Mouse (Mus musculus) testis, adult 2 months (tissue): ENCODE measurements around the gene Uggt1. TPM values are rescaled to one million over a fixed set of nuclear protein-coding genes. Genes with fewer than 3 reads are reported as not detected.

Source experiments
- H3K27ac ChIP-seq: fragments of 200-500 bp; 2 replicates; pipeline ENCODE4 v1.5.1; 2012; ENCODE audit warnings: low read depth, low read length; ENCODE audit not compliant: control insufficient read depth, insufficient read depth
- H3K27me3 ChIP-seq: fragments of 200-500 bp; 2 replicates; pipeline ENCODE4 v1.6.1; 2012; ENCODE audit warnings: mild to moderate bottlenecking, low read length, moderate library complexity; ENCODE audit not compliant: control insufficient read depth, insufficient read depth
- H3K36me3 ChIP-seq: fragments of 200-500 bp; 2 replicates; pipeline ENCODE4 v1.6.1; 2012; ENCODE audit warnings: mild to moderate bottlenecking, low read length; ENCODE audit not compliant: control insufficient read depth, insufficient read depth
- H3K4me1 ChIP-seq: fragments of 200-500 bp; 2 replicates; pipeline ENCODE4 v1.6.1; 2012; ENCODE audit warnings: low read length; ENCODE audit not compliant: control insufficient read depth, insufficient read depth
- H3K4me3 ChIP-seq: fragments of 200-500 bp; 2 replicates; pipeline ENCODE4 v1.5.1; 2012; ENCODE audit warnings: low read depth, mild to moderate bottlenecking, low read length, moderate library complexity, mixed read lengths; ENCODE audit not compliant: control insufficient read depth
- CTCF ChIP-seq: fragments of 200-500 bp; IDR thresholded peaks from 2 replicates; pipeline ENCODE4 v1.5.1; 2012; ENCODE audit warnings: low read depth, mild to moderate bottlenecking, inconsistent platforms, low read length, moderate library complexity; ENCODE audit not compliant: control insufficient read depth, insufficient read depth, insufficient replicate concordance
- POLR2A ChIP-seq: fragments of 200-500 bp; IDR thresholded peaks from 2 replicates; pipeline ENCODE4 v1.6.1; 2012; ENCODE audit warnings: low read depth, mild to moderate bottlenecking, inconsistent platforms, low read length, moderate library complexity; ENCODE audit not compliant: control insufficient read depth
- polyA plus RNA-seq: library from polyadenylated mRNA; depleted of rRNA; stranded (reverse); fragments of >200 nt; gene quantifications from 2 replicates; pipeline ENCODE4 v1.2.3, GENCODE M21; 2012

Uggt1 gene
- polyA plus RNA-seq, 1 experiment, result 8.4 TPM

GRCm38 (mm10) chr1:36224648-36225047 lies 19.9 kb downstream of the Uggt1 start:
- Histone ChIP-seq H3K4me1 (no peaks in the 10 kb centered on the region), H3K4me3 (no peak overlapping the region), H3K36me3 (no peaks in the 10 kb centered on the region), H3K27me3 (no peaks in the 10 kb centered on the region), H3K27ac (no peak overlapping the region)
- TF ChIP-seq CTCF (no peak), POLR2A (no peak)

GRCm38 (mm10) chr1:36214324-36214723 lies 30.2 kb downstream of the Uggt1 start:
- Histone ChIP-seq H3K27ac (no peak overlapping the region), H3K36me3 (peaks cover 2% of the 10 kb centered on the region), H3K27me3 (no peaks in the 10 kb centered on the region), H3K4me1 (no peaks in the 10 kb centered on the region), H3K4me3 (no peak overlapping the region)
- no peak for TF ChIP-seq POLR2A
- TF ChIP-seq CTCF, result no peak

- TF ChIP-seq POLR2A (no peak), CTCF (no peak)
- no peaks in the 10 kb centered on the region for H3K4me1 ChIP-seq
- H3K27me3 ChIP-seq, result no peaks in the 10 kb centered on the region
- H3K27ac ChIP-seq, result no peak overlapping the region
- no peaks in the 10 kb centered on the region; the same call in 1 of the 2 replicates for H3K36me3 ChIP-seq
- H3K4me3 ChIP-seq, result no peak overlapping the region
Observed at GRCm38 (mm10) chr1:36201739-36202138, 42.8 kb downstream of the Uggt1 start.

GRCm38 (mm10) chr1:36194482-36194881 lies 50.0 kb downstream of the Uggt1 start:
- H3K4me1 ChIP-seq, result no peaks in the 10 kb centered on the region
- H3K36me3 ChIP-seq, result peaks cover 6% of the 10 kb centered on the region
- no peaks in the 10 kb centered on the region for H3K27me3 ChIP-seq
- H3K4me3 ChIP-seq, result no peak overlapping the region
- TF ChIP-seq CTCF (no peak), POLR2A (no peak)
- H3K27ac ChIP-seq, result no peak overlapping the region

- no peaks in the 10 kb centered on the region for H3K4me1 ChIP-seq
- H3K27ac ChIP-seq, result no peak overlapping the region
- H3K27me3 ChIP-seq, result no peaks in the 10 kb centered on the region
- no peak overlapping the region for H3K4me3 ChIP-seq
- H3K36me3 ChIP-seq, result peaks cover 6% of the 10 kb centered on the region
- TF ChIP-seq CTCF (no peak), POLR2A (no peak)
Observed at GRCm38 (mm10) chr1:36191966-36192365, 52.6 kb downstream of the Uggt1 start.

- no peaks in the 10 kb centered on the region for H3K27me3 ChIP-seq
- no peak overlapping the region for H3K27ac ChIP-seq
- peaks cover 3% of the 10 kb centered on the region for H3K36me3 ChIP-seq
- TF ChIP-seq CTCF, result no peak
- no peak for TF ChIP-seq POLR2A
- no peaks in the 10 kb centered on the region for H3K4me1 ChIP-seq
- no peak overlapping the region for H3K4me3 ChIP-seq
Observed at GRCm38 (mm10) chr1:36180038-36180437, 64.5 kb downstream of the Uggt1 start.

GRCm38 (mm10) chr1:36173461-36173860 lies 71.1 kb downstream of the Uggt1 start:
- Histone ChIP-seq H3K27ac (no peak overlapping the region), H3K27me3 (no peaks in the 10 kb centered on the region), H3K4me1 (no peaks in the 10 kb centered on the region), H3K4me3 (no peak overlapping the region), H3K36me3 (peaks cover 3% of the 10 kb centered on the region)
- no peak for TF ChIP-seq POLR2A
- no peak for TF ChIP-seq CTCF

- H3K4me1 ChIP-seq, result no peaks in the 10 kb centered on the region
- TF ChIP-seq POLR2A (no peak), CTCF (no peak)
- peaks cover 3% of the 10 kb centered on the region for H3K36me3 ChIP-seq
- no peaks in the 10 kb centered on the region for H3K27me3 ChIP-seq
- H3K4me3 ChIP-seq, result no peak overlapping the region
- H3K27ac ChIP-seq, result no peak overlapping the region
Observed at GRCm38 (mm10) chr1:36172941-36173340, 71.6 kb downstream of the Uggt1 start.
